15 mouse cellular contexts compared by ENCODE assay signal in the genomic region with DNA sequence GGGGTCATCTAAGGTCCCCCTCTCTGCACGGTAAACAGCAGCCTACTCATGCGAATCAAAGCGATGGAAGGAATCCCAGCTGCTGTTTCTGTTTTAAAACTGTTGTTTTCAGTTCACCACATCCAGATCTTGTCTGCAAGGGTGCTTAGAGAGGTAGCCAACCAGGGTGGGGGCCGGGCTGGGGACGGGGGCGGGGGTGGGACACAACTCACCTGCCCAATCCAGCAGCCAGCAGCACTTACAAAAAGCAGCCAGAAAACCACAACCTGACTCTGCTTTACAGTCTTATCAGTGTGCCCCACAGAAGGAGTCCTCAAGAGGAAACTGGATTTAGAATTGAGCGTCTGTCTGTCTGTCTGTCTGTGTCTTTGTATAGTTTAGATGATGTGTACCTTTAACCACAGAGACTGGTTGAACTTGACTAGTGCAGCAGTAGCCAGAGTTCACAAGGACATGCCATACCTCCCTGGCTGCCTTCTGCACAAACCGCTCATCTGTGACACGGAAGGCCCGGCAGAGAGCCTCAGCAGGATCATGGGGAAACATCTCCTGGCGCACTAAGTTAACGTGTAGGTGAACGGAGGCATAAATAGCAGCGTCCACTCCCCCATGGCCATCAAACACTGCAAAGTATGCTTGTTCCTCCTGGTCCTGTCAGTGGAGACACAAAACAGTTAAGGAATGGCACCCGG.
DNase-seq lines count a peak whose midpoint lies in the region; ATAC-seq and TF ChIP-seq lines count a peak whose summit lies in the region.
"Had no signal": no experiment of that assay in that cellular context is flagged by ENCODE, and none has a peak within 500 bp of the region (broad histone marks: within the 10 kb centered on the region; RNA-seq: fewer than 3 reads in every experiment).

No protein-coding gene starts in this region.

- H3K27ac ChIP-seq in forebrain, embryonic 15.5 days (replicated peaks) = 0 out of 2 replicates have a peak overlapping the region, but pooled peaks have one; percentile 8
- H3K27ac ChIP-seq in forebrain, embryonic 10.5 days = no peak overlapping the region
- peak overlapping the region; percentile 88 for H3K27ac ChIP-seq in layer of hippocampus, adult 2 months
- H3K27ac ChIP-seq: liver, embryonic 15.5 days; midbrain, embryonic 15.5 days; stomach, postnatal 0 days had no signal

- no peak for TF ChIP-seq CTCF in layer of hippocampus, adult 2 months (conservative IDR thresholded peaks at IDR 0.05)

- no peak overlapping the region for H3K4me3 ChIP-seq in forebrain, embryonic 15.5 days
- H3K4me3 ChIP-seq in forebrain, embryonic 10.5 days = no peak overlapping the region
- no peak overlapping the region for H3K4me3 ChIP-seq in layer of hippocampus, adult 2 months
- H3K4me3 ChIP-seq: liver, embryonic 15.5 days; midbrain, embryonic 15.5 days had no signal

- H3K27me3 ChIP-seq in forebrain, embryonic 15.5 days = no peaks in the 10 kb centered on the region
- H3K27me3 ChIP-seq in forebrain, embryonic 10.5 days (ENCODE audit: poor library complexity, severe bottlenecking) = no peaks in the 10 kb centered on the region
- H3K27me3 ChIP-seq: liver, embryonic 15.5 days; midbrain, embryonic 15.5 days had no signal

- WGBS in forebrain, embryonic 15.5 days = 90% methylated on average over 15 of the region's 15 CpGs
- WGBS in forebrain, embryonic 10.5 days = 90% methylated on average over 15 of the region's 15 CpGs

- no peaks in the 10 kb centered on the region for H3K4me1 ChIP-seq in forebrain, embryonic 15.5 days
- H3K4me1 ChIP-seq in forebrain, embryonic 10.5 days = peaks cover 3% of the 10 kb centered on the region; the same call in 1 of the 2 replicates
- H3K4me1 ChIP-seq: liver, embryonic 15.5 days; midbrain, embryonic 15.5 days had no signal

- H3K4me2 ChIP-seq in forebrain, embryonic 15.5 days (replicated peaks) = no peak overlapping the region
- H3K4me2 ChIP-seq: liver, embryonic 15.5 days; midbrain, embryonic 15.5 days had no signal

- ATAC-seq in forebrain, embryonic 15.5 days (replicated peaks) = no peak
- no peak for ATAC-seq in erythroid progenitor cell, adult 5-6 weeks (replicated peaks; ENCODE audit: low FRiP score, poor library complexity, severe bottlenecking)
- ATAC-seq: inflammation-experienced regulatory T-cells, adult 6 months; midbrain, embryonic 15.5 days had no signal

- no peaks in the 10 kb centered on the region for H3K9me3 ChIP-seq in forebrain, embryonic 15.5 days
- no peaks in the 10 kb centered on the region for H3K9me3 ChIP-seq in forebrain, embryonic 10.5 days
- H3K9me3 ChIP-seq: liver, embryonic 15.5 days; midbrain, embryonic 15.5 days had no signal

- H3K36me3 ChIP-seq in forebrain, embryonic 15.5 days = peaks cover 5% of the 10 kb centered on the region; the same call in 1 of the 2 replicates
- peaks cover 35% of the 10 kb centered on the region for H3K36me3 ChIP-seq in forebrain, embryonic 10.5 days (replicated peaks)
- H3K36me3 ChIP-seq: midbrain, embryonic 15.5 days had no signal

- no peak overlapping the region for H3K9ac ChIP-seq in forebrain, embryonic 15.5 days (replicated peaks)
- H3K9ac ChIP-seq: liver, embryonic 15.5 days; midbrain, embryonic 15.5 days had no signal

- DNase-seq in forebrain, embryonic 10.5 days (ENCODE audit: extremely low spot score, low spot score) = no peak
- no peak for DNase-seq in layer of hippocampus, adult 2 months (ENCODE audit: low spot score in 2 of 2)
- DNase-seq in layer of hippocampus, adult 18-20 months (ENCODE audit: low spot score in 2 of 2) = no peak
- peak; percentile 36 for DNase-seq in kidney, postnatal 14 days
- DNase-seq in thymus, postnatal 4 days = peak; percentile 52
- DNase-seq in ovary, postnatal 36 days (ENCODE audit: low spot score) = no peak
- DNase-seq: cerebellum, adult 9-10 months; heart, postnatal 14 days; lung, postnatal 4 days had no signal

Comparison
In these comparisons a context has a peak if more than half of its experiments do, and no peak if none do; other contexts are left out.
1. DNase-seq: peak in kidney, postnatal 14 days (single experiment) and thymus, postnatal 4 days (single experiment); none in forebrain, embryonic 10.5 days (single experiment), layer of hippocampus, adult 2 months (0 of 2), layer of hippocampus, adult 18-20 months (0 of 2) and ovary, postnatal 36 days (single experiment).